Mouse (Mus musculus) megakaryocyte, embryonic 14.5 days (primary cell): ENCODE data around the gene Cacnb2.

Source experiments
- FLI1 ChIP-seq: IDR thresholded peaks from 2 replicates; pipeline ENCODE4 v1.6.1; 2012; ENCODE audit warnings: low read length, inconsistent platforms, mixed read lengths
- GATA1 ChIP-seq: IDR thresholded peaks from 3 replicates; pipeline ENCODE4 v1.6.1; 2012; ENCODE audit warnings: mixed read lengths, low read length, inconsistent platforms, borderline replicate concordance

- TF ChIP-seq GATA1 (no peak), FLI1 (no peak)
Observed at GRCm38 (mm10) chr2:14602788-14603187, at the start of gene Cacnb2.
